Mouse (Mus musculus) embryonic facial prominence, embryonic 10.5 days (tissue): Measurements from ENCODE around the gene Tbx20. TPM values are rescaled to one million over a fixed set of nuclear protein-coding genes. Genes with fewer than 3 reads are reported as not detected.
A peak's percentile ranks its signal among the peaks of the same experiment; 100 is the strongest.

Source experiments
- DNase-seq: peaks from one replicate; pipeline ENCODE4 v3.0.0-alpha.2; 2017; ENCODE audit warnings: low spot score
- H3K27ac ChIP-seq: fragments of 300-500 bp; sonication (generic); replicated peaks from 2 replicates; pipeline ENCODE4 v1.5.1; 2016; ENCODE audit warnings: mild to moderate bottlenecking
- H3K27me3 ChIP-seq: fragments of 300-500 bp; sonication (generic); replicated peaks from 2 replicates; pipeline ENCODE4 v1.6.1; 2016; ENCODE audit warnings: low read depth, mild to moderate bottlenecking; ENCODE audit not compliant: poor library complexity, severe bottlenecking
- H3K36me3 ChIP-seq: fragments of 300-500 bp; sonication (generic); replicated peaks from 2 replicates; pipeline ENCODE4 v1.6.1; 2016; ENCODE audit warnings: mild to moderate bottlenecking, moderate library complexity
- H3K4me1 ChIP-seq: fragments of 300-500 bp; sonication (generic); 2 replicates; pipeline ENCODE4 v1.6.1; 2016
- H3K4me3 ChIP-seq: fragments of 300-500 bp; sonication (generic); 2 replicates; pipeline ENCODE4 v1.5.1; 2016; ENCODE audit warnings: mild to moderate bottlenecking, moderate library complexity
- H3K9me3 ChIP-seq: fragments of 300-500 bp; sonication (generic); 2 replicates; pipeline ENCODE4 v1.6.1; 2016; ENCODE audit warnings: mild to moderate bottlenecking
- WGBS: fragments of 180-500 bp; shearing (Covaris S2); methylation state at CpG from one replicate; pipeline ENCODE4 v1.1.7; 2016; 5-methylcytosine and 5-hydroxymethylcytosine counted together
- polyA plus RNA-seq: library from polyadenylated mRNA; unstranded; fragments of >200 nt; fragmentation: Nextera tagmentation; extraction: Ambion mirVana; gene quantifications from 2 replicates; pipeline ENCODE4 v1.2.1, GENCODE M21; 2016

Tbx20 gene
- polyA plus RNA-seq, 1 experiment from 2014 or later = 0.87 TPM

GRCm38 (mm10) chr9:24776487-24776886 is 2.4 kb upstream of the Tbx20 start:
- peaks cover 100% of the 10 kb centered on the region for H3K27me3 ChIP-seq
- peaks cover 37% of the 10 kb centered on the region for H3K4me1 ChIP-seq
- H3K27ac ChIP-seq = no peak overlapping the region
- H3K9me3 ChIP-seq = no peaks in the 10 kb centered on the region
- H3K4me3 ChIP-seq = no peak overlapping the region
- DNase-seq = peak; percentile 57
- under 1% methylated on average over 9 of the region's 9 CpGs for WGBS
- H3K36me3 ChIP-seq = no peaks in the 10 kb centered on the region

- H3K4me3 ChIP-seq = no peak overlapping the region
- H3K4me1 ChIP-seq = peaks cover 32% of the 10 kb centered on the region
- peak; percentile 21 for DNase-seq
- no peaks in the 10 kb centered on the region for H3K36me3 ChIP-seq
- no peak overlapping the region for H3K27ac ChIP-seq
- no peaks in the 10 kb centered on the region for H3K9me3 ChIP-seq
- WGBS = 9% methylated on average over 1 of the region's 1 CpGs
- H3K27me3 ChIP-seq = peaks cover 100% of the 10 kb centered on the region
These were observed 1.5 kb upstream of the Tbx20 start for GRCm38 (mm10) chr9:24775567-24775966.

GRCm38 (mm10) chr9:24775001-24775400 is 898 bp upstream of the Tbx20 start:
- no peak overlapping the region for H3K27ac ChIP-seq
- peaks cover 35% of the 10 kb centered on the region for H3K4me1 ChIP-seq
- H3K4me3 ChIP-seq = peak overlapping the region; percentile 52; the same call in 1 of the 2 replicates
- WGBS = under 1% methylated on average over 9 of the region's 9 CpGs
- H3K36me3 ChIP-seq = no peaks in the 10 kb centered on the region
- DNase-seq = peak; percentile 11
- H3K27me3 ChIP-seq = peaks cover 100% of the 10 kb centered on the region
- H3K9me3 ChIP-seq = no peaks in the 10 kb centered on the region

- peaks cover 36% of the 10 kb centered on the region for H3K4me1 ChIP-seq
- under 1% methylated on average over 19 of the region's 19 CpGs for WGBS
- H3K4me3 ChIP-seq = peak overlapping the region; percentile 52
These were observed 434 bp downstream of the Tbx20 start for GRCm38 (mm10) chr9:24773669-24774068.

GRCm38 (mm10) chr9:24773171-24773570 is 932 bp downstream of the Tbx20 start:
- Histone ChIP-seq H3K36me3 (no peaks in the 10 kb centered on the region), H3K9me3 (no peaks in the 10 kb centered on the region), H3K27me3 (peaks cover 100% of the 10 kb centered on the region), H3K4me1 (peaks cover 36% of the 10 kb centered on the region), H3K27ac (no peak overlapping the region), H3K4me3 (peak overlapping the region; percentile 52)
- under 1% methylated on average over 9 of the region's 9 CpGs for WGBS
- DNase-seq = no peak

More at GRCm38 (mm10) chr9:24773669-24774068, 434 bp downstream of the Tbx20 start:
- H3K9me3 ChIP-seq = no peaks in the 10 kb centered on the region
- no peak overlapping the region; the same call in 1 of the 2 replicates for H3K27ac ChIP-seq
- peak; percentile 58 for DNase-seq
- H3K36me3 ChIP-seq = no peaks in the 10 kb centered on the region
- H3K27me3 ChIP-seq = peaks cover 100% of the 10 kb centered on the region

GRCm38 (mm10) chr9:24772431-24773120 is 1.5 kb downstream of the Tbx20 start:
- DNase-seq = no peak
- Histone ChIP-seq H3K4me1 (peaks cover 30% of the 10 kb centered on the region), H3K27ac (no peak overlapping the region), H3K9me3 (no peaks in the 10 kb centered on the region), H3K27me3 (peaks cover 100% of the 10 kb centered on the region), H3K36me3 (no peaks in the 10 kb centered on the region), H3K4me3 (no peak overlapping the region)
- 6% methylated on average over 9 of the region's 9 CpGs for WGBS

- no peaks in the 10 kb centered on the region for H3K9me3 ChIP-seq
- DNase-seq = no peak
- H3K4me1 ChIP-seq = peaks cover 26% of the 10 kb centered on the region
- H3K4me3 ChIP-seq = no peak overlapping the region
- H3K27me3 ChIP-seq = peaks cover 100% of the 10 kb centered on the region
- 12% methylated on average over 4 of the region's 4 CpGs for WGBS
- no peaks in the 10 kb centered on the region for H3K36me3 ChIP-seq
- H3K27ac ChIP-seq = no peak overlapping the region
These were observed 2.4 kb downstream of the Tbx20 start for GRCm38 (mm10) chr9:24771713-24772112.

- WGBS = 6% methylated on average over 8 of the region's 8 CpGs
- Histone ChIP-seq H3K27ac (no peak overlapping the region), H3K27me3 (peaks cover 100% of the 10 kb centered on the region), H3K4me1 (peaks cover 26% of the 10 kb centered on the region), H3K9me3 (no peaks in the 10 kb centered on the region), H3K36me3 (no peaks in the 10 kb centered on the region), H3K4me3 (peak overlapping the region; percentile 42; the same call in 1 of the 2 replicates)
- DNase-seq = no peak
These were observed 3.1 kb downstream of the Tbx20 start for GRCm38 (mm10) chr9:24770941-24771405.

- H3K4me1 ChIP-seq = peaks cover 26% of the 10 kb centered on the region
- DNase-seq = peak; percentile 55
- no peak overlapping the region for H3K27ac ChIP-seq
- no peaks in the 10 kb centered on the region for H3K36me3 ChIP-seq
- H3K9me3 ChIP-seq = no peaks in the 10 kb centered on the region
- H3K27me3 ChIP-seq = peaks cover 100% of the 10 kb centered on the region
- peak overlapping the region; percentile 42 for H3K4me3 ChIP-seq
- WGBS = under 1% methylated on average over 41 of the region's 41 CpGs
These were observed 3.8 kb downstream of the Tbx20 start for GRCm38 (mm10) chr9:24770149-24770940.

GRCm38 (mm10) chr9:24769611-24770010 is 4.5 kb downstream of the Tbx20 start:
- Histone ChIP-seq H3K27me3 (peaks cover 100% of the 10 kb centered on the region), H3K36me3 (no peaks in the 10 kb centered on the region), H3K27ac (no peak overlapping the region), H3K4me1 (peaks cover 22% of the 10 kb centered on the region), H3K9me3 (no peaks in the 10 kb centered on the region), H3K4me3 (peak overlapping the region; percentile 42)
- peak; percentile 28 for DNase-seq
- WGBS = 6% methylated on average over 9 of the region's 9 CpGs

GRCm38 (mm10) chr9:24767056-24767455 is 7.0 kb downstream of the Tbx20 start:
- Histone ChIP-seq H3K4me3 (no peak overlapping the region), H3K27me3 (peaks cover 86% of the 10 kb centered on the region), H3K9me3 (no peaks in the 10 kb centered on the region), H3K27ac (no peak overlapping the region), H3K4me1 (peaks cover 9% of the 10 kb centered on the region; the same call in 1 of the 2 replicates), H3K36me3 (no peaks in the 10 kb centered on the region)
- 42% methylated on average over 3 of the region's 3 CpGs for WGBS
- no peak for DNase-seq

GRCm38 (mm10) chr9:24765572-24765971 is 8.5 kb downstream of the Tbx20 start:
- 55% methylated on average over 4 of the region's 4 CpGs for WGBS
- H3K4me1 ChIP-seq = peaks cover 7% of the 10 kb centered on the region; the same call in 1 of the 2 replicates
- no peak overlapping the region for H3K4me3 ChIP-seq

More at GRCm38 (mm10) chr9:24765572-24765971, 8.5 kb downstream of the Tbx20 start:
- Histone ChIP-seq H3K9me3 (no peaks in the 10 kb centered on the region), H3K27ac (no peak overlapping the region), H3K27me3 (peaks cover 76% of the 10 kb centered on the region), H3K36me3 (no peaks in the 10 kb centered on the region)
- no peak for DNase-seq
